Mouse (Mus musculus) MEL-GATA-1-ER (cell line): Measurements from ENCODE around the gene Oaz3.

Source experiments
- DNase-seq: peaks from one replicate; pipeline ENCODE4 v3.0.0-alpha.2; 2012; ENCODE audit warnings: low read depth; ENCODE audit errors: extremely low read depth

Oaz3 gene

GRCm38 (mm10) chr3:94389420-94389819, 54.3 kb downstream of the Oaz3 start:
- no peak for DNase-seq

DNA sequence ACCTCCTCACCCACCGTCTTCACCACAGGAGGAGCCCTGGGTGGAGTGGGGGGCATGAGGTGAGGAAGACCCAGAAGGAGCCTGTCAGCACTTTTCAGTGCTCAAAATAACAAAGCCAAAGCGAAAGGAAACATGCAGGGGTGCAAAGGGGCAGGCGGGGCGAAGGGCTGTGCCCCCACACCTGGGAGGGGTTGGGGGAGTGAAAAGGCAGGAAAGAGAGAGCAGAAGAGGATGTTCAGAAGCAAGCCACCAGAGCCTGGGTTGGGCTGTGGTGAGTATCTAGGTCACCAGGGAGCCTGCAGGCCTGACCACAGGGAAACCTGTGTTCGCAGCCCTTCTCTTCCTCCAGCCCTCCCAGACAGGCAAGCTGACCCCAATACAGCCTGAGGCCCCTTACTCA, 55.7 kb downstream of the Oaz3 start:
- DNase-seq: no peak

DNA sequence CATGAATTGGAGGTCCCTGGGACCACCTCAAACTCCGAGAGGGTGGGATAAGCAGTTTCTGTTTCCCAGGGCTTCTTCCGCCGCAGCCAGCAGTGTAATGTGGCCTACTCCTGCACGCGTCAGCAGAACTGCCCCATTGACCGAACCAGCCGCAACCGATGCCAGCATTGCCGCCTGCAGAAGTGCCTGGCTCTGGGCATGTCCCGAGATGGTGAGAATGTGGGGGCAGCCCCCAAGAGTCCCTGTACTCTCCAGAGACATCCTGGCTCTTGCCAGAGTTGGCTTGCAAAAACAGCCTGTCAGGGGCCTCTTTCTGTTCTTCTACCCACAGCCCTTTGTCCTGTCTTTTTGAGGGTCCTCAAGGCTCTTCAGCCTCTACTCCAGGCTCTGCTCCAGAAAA, 56.3 kb downstream of the Oaz3 start:
- no peak for DNase-seq

GRCm38 (mm10) chr3:94386671-94387070, 57.0 kb downstream of the Oaz3 start:
- no peak for DNase-seq

GRCm38 (mm10) chr3:94383476-94383875, 60.2 kb downstream of the Oaz3 start:
- no peak for DNase-seq
